Mouse (Mus musculus): Measurements from ENCODE around the gene Mrpl1.

- TF ChIP-seq CTCF (IDR thresholded peaks at IDR 0.05; ENCODE audit: borderline replicate concordance, control insufficient read depth, extremely low read depth, insufficient read depth, low read length, poor library complexity): no peak
- no peak for TF ChIP-seq POLR2A (IDR thresholded peaks at IDR 0.05; ENCODE audit: control insufficient read depth, extremely low read depth, insufficient read depth, low read length, poor library complexity)
Measured at GRCm38 (mm10) chr5:96244511-96244910, 35.2 kb downstream of the Mrpl1 start.

Data from thymus, adult 2 months (tissue).